Mouse (Mus musculus): ENCODE measurements around the gene Sorbs1. TPM values are rescaled to one million over a fixed set of nuclear protein-coding genes. Genes with fewer than 3 reads are reported as not detected.

The Sorbs1 gene
- polyA plus RNA-seq, 1 experiment = 111 TPM

- H3K4me1 ChIP-seq (ENCODE audit: control insufficient read depth, insufficient read depth, low read length) = peaks cover 2% of the 10 kb centered on the region
- no peak for TF ChIP-seq POLR2A (IDR thresholded peaks at IDR 0.05; ENCODE audit: low read depth, low read length)
- no peak for TF ChIP-seq CTCF (IDR thresholded peaks at IDR 0.05; ENCODE audit: borderline replicate concordance, insufficient read depth, low read length)
- no peak overlapping the region for H3K4me3 ChIP-seq (ENCODE audit: insufficient read depth, low read length)
- no peak overlapping the region for H3K27ac ChIP-seq (ENCODE audit: insufficient read depth, low read length)
These were observed 215.8 kb downstream of the Sorbs1 start for GRCm38 (mm10) chr19:40297798-40298144.

GRCm38 (mm10) chr19:40297078-40297797 lies 216.3 kb downstream of the Sorbs1 start:
- Histone ChIP-seq H3K27ac (ENCODE audit: insufficient read depth, low read length) (no peak overlapping the region), H3K4me1 (ENCODE audit: control insufficient read depth, insufficient read depth, low read length) (peaks cover 1% of the 10 kb centered on the region; the same call in 1 of the 2 replicates), H3K4me3 (ENCODE audit: insufficient read depth, low read length) (no peak overlapping the region)
- no peak for TF ChIP-seq CTCF (IDR thresholded peaks at IDR 0.05; ENCODE audit: borderline replicate concordance, insufficient read depth, low read length)

- TF ChIP-seq POLR2A (IDR thresholded peaks at IDR 0.05; ENCODE audit: low read depth, low read length) (no peak), CTCF (IDR thresholded peaks at IDR 0.05; ENCODE audit: borderline replicate concordance, insufficient read depth, low read length) (no peak)
- Histone ChIP-seq H3K4me1 (ENCODE audit: control insufficient read depth, insufficient read depth, low read length) (no peaks in the 10 kb centered on the region), H3K27ac (ENCODE audit: insufficient read depth, low read length) (no peak overlapping the region), H3K4me3 (ENCODE audit: insufficient read depth, low read length) (no peak overlapping the region)
These were observed 219.3 kb downstream of the Sorbs1 start for GRCm38 (mm10) chr19:40294231-40294630.

DNA sequence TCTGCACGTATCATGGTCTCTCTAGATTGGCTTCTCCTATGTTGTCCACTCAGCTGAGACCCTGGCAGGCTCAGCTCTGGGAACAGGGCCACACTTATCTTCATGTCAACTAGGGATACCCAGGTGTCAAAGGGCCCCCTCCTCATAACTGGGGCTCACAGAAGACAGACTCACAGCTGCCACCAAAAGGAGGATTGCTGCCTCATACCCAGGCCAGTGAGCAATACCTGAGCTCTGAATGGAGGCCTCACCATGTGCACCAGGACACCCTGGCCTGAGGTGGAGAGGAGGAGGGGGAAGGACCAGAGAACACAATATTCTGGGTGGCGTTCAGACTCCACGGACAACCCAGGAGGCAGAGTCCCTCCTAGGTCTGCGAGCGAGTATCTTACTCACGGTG lies 219.8 kb downstream of the Sorbs1 start:
- TF ChIP-seq POLR2A (IDR thresholded peaks at IDR 0.05; ENCODE audit: low read depth, low read length) (no peak), CTCF (IDR thresholded peaks at IDR 0.05; ENCODE audit: borderline replicate concordance, insufficient read depth, low read length) (no peak)
- no peak overlapping the region for H3K4me3 ChIP-seq (ENCODE audit: insufficient read depth, low read length)

GRCm38 (mm10) chr19:40290099-40290724 lies 223.4 kb downstream of the Sorbs1 start:
- H3K4me3 ChIP-seq (ENCODE audit: insufficient read depth, low read length) = no peak overlapping the region
- TF ChIP-seq POLR2A (IDR thresholded peaks at IDR 0.05; ENCODE audit: low read depth, low read length) (no peak), CTCF (IDR thresholded peaks at IDR 0.05; ENCODE audit: borderline replicate concordance, insufficient read depth, low read length) (no peak)
- H3K27ac ChIP-seq (ENCODE audit: insufficient read depth, low read length) = no peak overlapping the region
- no peaks in the 10 kb centered on the region for H3K4me1 ChIP-seq (ENCODE audit: control insufficient read depth, insufficient read depth, low read length)

More for the DNA sequence above, 219.8 kb downstream of the Sorbs1 start:
- no peak overlapping the region for H3K27ac ChIP-seq (ENCODE audit: insufficient read depth, low read length)
- H3K4me1 ChIP-seq (ENCODE audit: control insufficient read depth, insufficient read depth, low read length) = no peaks in the 10 kb centered on the region

GRCm38 (mm10) chr19:40288415-40288814 lies 225.2 kb downstream of the Sorbs1 start:
- H3K27ac ChIP-seq (ENCODE audit: insufficient read depth, low read length) = no peak overlapping the region
- TF ChIP-seq CTCF (IDR thresholded peaks at IDR 0.05; ENCODE audit: borderline replicate concordance, insufficient read depth, low read length) (no peak), POLR2A (IDR thresholded peaks at IDR 0.05; ENCODE audit: low read depth, low read length) (no peak)
- peaks cover 3% of the 10 kb centered on the region; the same call in 1 of the 2 replicates for H3K4me1 ChIP-seq (ENCODE audit: control insufficient read depth, insufficient read depth, low read length)
- no peak overlapping the region for H3K4me3 ChIP-seq (ENCODE audit: insufficient read depth, low read length)

DNA sequence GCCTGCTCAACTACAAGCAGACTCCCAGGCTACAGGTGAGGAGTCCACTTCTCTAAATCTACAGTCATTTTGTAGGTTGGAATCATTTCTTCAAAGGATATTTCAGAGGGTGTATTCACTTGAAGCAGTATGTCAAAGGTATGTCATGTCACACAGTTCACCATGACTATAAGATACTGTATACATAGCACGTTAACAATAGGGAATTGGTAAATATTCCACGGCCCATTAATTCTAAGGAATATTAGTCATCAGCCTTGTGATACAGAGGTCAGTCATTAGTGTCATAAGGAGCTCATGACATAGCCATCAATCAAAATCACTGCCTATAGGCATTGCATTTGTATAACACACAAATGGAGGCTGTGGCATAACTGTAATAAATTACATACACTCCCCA lies 228.9 kb downstream of the Sorbs1 start:
- Histone ChIP-seq H3K27ac (ENCODE audit: insufficient read depth, low read length) (no peak overlapping the region), H3K4me3 (ENCODE audit: insufficient read depth, low read length) (no peak overlapping the region), H3K4me1 (ENCODE audit: control insufficient read depth, insufficient read depth, low read length) (peaks cover 3% of the 10 kb centered on the region; the same call in 1 of the 2 replicates)
- TF ChIP-seq POLR2A (IDR thresholded peaks at IDR 0.05; ENCODE audit: low read depth, low read length) (no peak), CTCF (IDR thresholded peaks at IDR 0.05; ENCODE audit: borderline replicate concordance, insufficient read depth, low read length) (no peak)

GRCm38 (mm10) chr19:40283415-40283814 lies 230.2 kb downstream of the Sorbs1 start:
- H3K27ac ChIP-seq (ENCODE audit: insufficient read depth, low read length) = no peak overlapping the region
- no peak for TF ChIP-seq CTCF (IDR thresholded peaks at IDR 0.05; ENCODE audit: borderline replicate concordance, insufficient read depth, low read length)
- no peak for TF ChIP-seq POLR2A (IDR thresholded peaks at IDR 0.05; ENCODE audit: low read depth, low read length)
- H3K4me1 ChIP-seq (ENCODE audit: control insufficient read depth, insufficient read depth, low read length) = peaks cover 3% of the 10 kb centered on the region; the same call in 1 of the 2 replicates
- H3K4me3 ChIP-seq (ENCODE audit: insufficient read depth, low read length) = no peak overlapping the region

- no peak for TF ChIP-seq POLR2A (IDR thresholded peaks at IDR 0.05; ENCODE audit: low read depth, low read length)
- no peak for TF ChIP-seq CTCF (IDR thresholded peaks at IDR 0.05; ENCODE audit: borderline replicate concordance, insufficient read depth, low read length)
- Histone ChIP-seq H3K4me1 (ENCODE audit: control insufficient read depth, insufficient read depth, low read length) (peaks cover 1% of the 10 kb centered on the region; the same call in 1 of the 2 replicates), H3K4me3 (ENCODE audit: insufficient read depth, low read length) (no peak overlapping the region), H3K27ac (ENCODE audit: insufficient read depth, low read length) (no peak overlapping the region)
These were observed 235.1 kb downstream of the Sorbs1 start for GRCm38 (mm10) chr19:40278372-40279023.

DNA sequence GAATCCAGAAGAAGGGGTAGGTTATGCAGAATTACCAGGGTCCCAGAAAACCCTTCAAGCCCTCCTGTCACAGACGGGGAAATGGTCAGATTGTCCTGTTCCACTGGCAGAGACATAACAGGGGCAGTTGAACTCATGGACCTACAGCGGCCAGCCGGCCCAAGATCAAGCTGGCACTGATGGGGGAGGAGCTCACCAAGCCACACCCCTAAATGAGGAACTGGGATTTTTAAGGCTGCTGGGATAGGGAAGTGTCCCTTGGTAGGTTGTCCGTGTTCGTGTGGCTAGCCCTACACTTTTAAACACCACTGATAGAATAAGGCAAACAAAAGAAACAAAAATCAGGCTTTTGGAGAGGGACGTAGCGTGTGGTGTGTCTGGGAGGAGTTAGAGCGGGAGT lies 236.1 kb downstream of the Sorbs1 start:
- Histone ChIP-seq H3K27ac (ENCODE audit: insufficient read depth, low read length) (no peak overlapping the region), H3K4me3 (ENCODE audit: insufficient read depth, low read length) (no peak overlapping the region), H3K4me1 (ENCODE audit: control insufficient read depth, insufficient read depth, low read length) (no peaks in the 10 kb centered on the region)
- TF ChIP-seq POLR2A (IDR thresholded peaks at IDR 0.05; ENCODE audit: low read depth, low read length) (no peak), CTCF (IDR thresholded peaks at IDR 0.05; ENCODE audit: borderline replicate concordance, insufficient read depth, low read length) (no peak)

Data from embryonic fibroblast, embryonic 13.5 days (primary cell).